In the genomic region with DNA sequence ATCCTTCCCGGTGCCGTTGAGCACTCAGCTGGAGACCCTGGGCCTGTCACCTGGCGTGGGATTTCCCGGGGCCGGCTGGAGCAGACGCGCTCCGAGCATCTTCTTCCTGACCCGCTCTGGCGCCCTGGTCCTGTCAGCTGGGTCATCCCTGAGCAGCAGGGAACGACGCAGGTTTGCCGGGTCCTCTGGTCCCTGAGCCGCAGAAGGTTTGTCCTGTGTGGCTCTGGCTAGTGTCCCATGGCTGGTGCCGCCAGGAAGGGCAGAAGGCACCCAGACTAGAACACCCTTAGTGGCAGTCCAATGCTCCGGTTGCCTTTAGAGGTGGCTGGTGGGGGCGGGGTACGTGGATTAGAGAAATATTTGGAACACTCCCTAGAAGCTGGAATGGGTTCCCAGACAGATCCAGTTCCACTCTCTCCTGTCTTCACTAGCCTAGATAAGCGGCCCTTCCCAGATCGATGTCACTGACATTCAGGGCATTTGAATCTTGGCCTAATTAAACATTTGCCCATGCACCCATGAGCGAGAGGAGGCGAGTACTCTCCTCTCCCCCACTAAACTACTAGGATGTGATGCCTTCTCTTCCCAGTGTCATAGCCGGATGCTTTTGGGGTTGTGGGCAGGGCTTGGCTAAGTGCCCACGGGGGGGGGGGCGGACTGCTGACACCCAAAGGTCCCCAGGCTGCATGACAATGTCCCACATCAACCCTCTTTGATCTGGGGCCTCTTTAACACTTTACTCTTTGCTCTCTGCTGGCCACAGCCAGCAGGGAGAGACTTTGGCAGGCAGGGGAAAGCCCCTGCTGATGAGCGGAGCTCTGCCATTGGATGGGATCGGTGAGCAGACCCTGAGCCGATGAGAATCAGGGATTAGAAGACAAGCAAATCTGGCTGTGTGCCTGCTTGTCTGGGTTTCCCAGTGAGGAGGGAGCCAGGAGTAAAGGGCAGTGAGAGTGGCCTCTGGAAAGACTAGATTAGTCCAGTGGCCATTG, we compare ENCODE assay signal across 8 mouse cellular contexts. TPM values are rescaled to one million over a fixed set of nuclear protein-coding genes. Genes with fewer than 3 reads are reported as not detected.
DNase-seq lines count a peak whose midpoint lies in the region; ATAC-seq and TF ChIP-seq lines count a peak whose summit lies in the region.

No protein-coding gene starts in this region.

- peaks cover 11% of the 10 kb centered on the region for H3K27me3 ChIP-seq in heart, embryonic 11.5 days (ENCODE audit: control insufficient read depth, insufficient read depth, low read length)
- peaks cover 10% of the 10 kb centered on the region for H3K27me3 ChIP-seq in kidney, embryonic 14.5 days (ENCODE audit: control insufficient read depth, insufficient read depth, low read length)
- H3K27me3 ChIP-seq in lung, postnatal 0 days (replicated peaks; ENCODE audit: insufficient read depth, low read length): no peaks in the 10 kb centered on the region

- peak overlapping the region; percentile 60; the same call in 1 of the 2 replicates for H3K9ac ChIP-seq in heart, embryonic 11.5 days (ENCODE audit: low read depth, low read length)
- peak overlapping the region; percentile 51; the same call in 1 of the 2 replicates for H3K9ac ChIP-seq in kidney, embryonic 14.5 days (ENCODE audit: low read depth, low read length)
- H3K9ac ChIP-seq in lung, postnatal 0 days (replicated peaks; ENCODE audit: low read depth): no peak overlapping the region

- peak; percentile 45 for DNase-seq in CD4-positive, CD25-positive, alpha-beta regulatory T cell, adult 2 months (ENCODE audit: low read depth, low spot score)
- peak; percentile 44 for DNase-seq in ES-CJ7 (ENCODE audit: low read depth, low spot score)
- DNase-seq in embryo, embryonic 11 days: peak; percentile 56
- peak; percentile 39 for DNase-seq in lung, postnatal 0 days (ENCODE audit: low spot score)
- DNase-seq in right cerebral cortex, postnatal 14 days: peak; percentile 38
- no peak for DNase-seq in thymus, postnatal 4 days

- H3K9me3 ChIP-seq in heart, embryonic 11.5 days (replicated peaks; ENCODE audit: control insufficient read depth, low read length): no peaks in the 10 kb centered on the region
- H3K9me3 ChIP-seq in kidney, embryonic 14.5 days (ENCODE audit: control insufficient read depth, low read length): no peaks in the 10 kb centered on the region
- no peaks in the 10 kb centered on the region for H3K9me3 ChIP-seq in lung, postnatal 0 days (ENCODE audit: low read length)

- TF ChIP-seq CTCF in lung, postnatal 0 days (IDR thresholded peaks at IDR 0.05): no peak

- 1% methylated on average over 28 of the region's 28 CpGs for WGBS in heart, embryonic 11.5 days (ENCODE audit: insufficient replicate concordance)
- WGBS in kidney, embryonic 14.5 days: under 1% methylated on average over 28 of the region's 28 CpGs
- WGBS in lung, postnatal 0 days: 2% methylated on average over 28 of the region's 28 CpGs

- no peak for TF ChIP-seq EP300 in lung, postnatal 0 days (IDR thresholded peaks at IDR 0.05)

- peak overlapping the region; percentile 97 for H3K4me2 ChIP-seq in heart, embryonic 11.5 days
- peak overlapping the region; percentile 98 for H3K4me2 ChIP-seq in kidney, embryonic 14.5 days (replicated peaks; ENCODE audit: low read depth, low read length)
- peak overlapping the region; percentile 54 for H3K4me2 ChIP-seq in lung, postnatal 0 days (replicated peaks; ENCODE audit: low read depth, low read length)

- H3K4me3 ChIP-seq in heart, embryonic 11.5 days (ENCODE audit: low read depth, low read length): peak overlapping the region; percentile 55
- H3K4me3 ChIP-seq in kidney, embryonic 14.5 days (ENCODE audit: low read length): peak overlapping the region; percentile 49
- H3K4me3 ChIP-seq in lung, postnatal 0 days (ENCODE audit: low read depth, low read length): peak overlapping the region; percentile 28

- H3K27ac ChIP-seq in heart, embryonic 11.5 days (ENCODE audit: low read depth, low read length): no peak overlapping the region
- H3K27ac ChIP-seq in kidney, embryonic 14.5 days (ENCODE audit: low read depth, low read length): no peak overlapping the region
- H3K27ac ChIP-seq in lung, postnatal 0 days (ENCODE audit: low read length): no peak overlapping the region

- ATAC-seq in heart, embryonic 11.5 days (replicated peaks; ENCODE audit: insufficient number of reproducible peaks, low FRiP score, low TSS enrichment): peak; percentile 21; the same call in 1 of the 2 replicates
- 0 out of 2 replicates have a peak, but pooled peaks have one; percentile 33 for ATAC-seq in kidney, embryonic 14.5 days (ENCODE audit: low FRiP score, low TSS enrichment)
- peak; percentile 47 for ATAC-seq in lung, postnatal 0 days

- H3K36me3 ChIP-seq in heart, embryonic 11.5 days (ENCODE audit: control insufficient read depth, insufficient read depth, low read length): no peaks in the 10 kb centered on the region
- no peaks in the 10 kb centered on the region for H3K36me3 ChIP-seq in kidney, embryonic 14.5 days (ENCODE audit: control insufficient read depth, insufficient read depth, low read length)
- no peaks in the 10 kb centered on the region for H3K36me3 ChIP-seq in lung, postnatal 0 days (ENCODE audit: insufficient read depth, low read length)

- peaks cover 10% of the 10 kb centered on the region; the same call in 1 of the 2 replicates for H3K4me1 ChIP-seq in heart, embryonic 11.5 days (ENCODE audit: control insufficient read depth, insufficient read depth, low read length)
- H3K4me1 ChIP-seq in kidney, embryonic 14.5 days (ENCODE audit: control insufficient read depth, insufficient read depth, low read length): peaks cover 13% of the 10 kb centered on the region
- H3K4me1 ChIP-seq in lung, postnatal 0 days (ENCODE audit: insufficient read depth, low read depth, low read length): no peaks in the 10 kb centered on the region

RNA-seq across cellular contexts. Expression of a gene that starts 0.8 kb away (rescaled TPM):
- polyA plus RNA-seq in heart, embryonic 11.5 days (2014; fragmentation: Nextera tagmentation; extraction: Ambion mirVana): 0.34 and 0.97 TPM in 2 replicates
- 0.14 and 0.49 TPM in 2 replicates for polyA plus RNA-seq in kidney, embryonic 14.5 days (2014; fragmentation: Nextera tagmentation; extraction: Ambion mirVana)
- polyA plus RNA-seq in lung, postnatal 0 days (2015; fragmentation: Nextera tagmentation; extraction: Ambion mirVana): 0.27 and 0.49 TPM in 2 replicates

RNA-seq across cellular contexts. Expression of a gene that starts 23.6 kb away (rescaled TPM):
- 75.9 and 95.7 TPM in 2 replicates for polyA plus RNA-seq in heart, embryonic 11.5 days (2014; fragmentation: Nextera tagmentation; extraction: Ambion mirVana)
- 81.5 and 88.8 TPM in 2 replicates for polyA plus RNA-seq in kidney, embryonic 14.5 days (2014; fragmentation: Nextera tagmentation; extraction: Ambion mirVana)
- polyA plus RNA-seq in lung, postnatal 0 days (2015; fragmentation: Nextera tagmentation; extraction: Ambion mirVana): 59.9 and 63.5 TPM in 2 replicates

RNA-seq across cellular contexts. Expression of a gene that starts 45.5 kb away (rescaled TPM):
- polyA plus RNA-seq in heart, embryonic 11.5 days (2014; fragmentation: Nextera tagmentation; extraction: Ambion mirVana): not detected in 2 replicates
- not detected in 2 replicates for polyA plus RNA-seq in kidney, embryonic 14.5 days (2014; fragmentation: Nextera tagmentation; extraction: Ambion mirVana)
- polyA plus RNA-seq in lung, postnatal 0 days (2015; fragmentation: Nextera tagmentation; extraction: Ambion mirVana): not detected in 2 replicates
